Mouse (Mus musculus) intestine, embryonic 16.5 days (tissue): ENCODE data around the gene Map3k11. TPM values are rescaled to one million over a fixed set of nuclear protein-coding genes. Genes with fewer than 3 reads are reported as not detected.

ENCODE experiments used
- ATAC-seq: fragments of 200-750 bp; cut with Nextera tagmentation; 2 replicates; pipeline ENCODE4 v1.8.0; 2017; ENCODE audit warnings: moderate TSS enrichment, moderate library complexity
- H3K27ac ChIP-seq: fragments of 300-500 bp; sonication (generic); 2 replicates; pipeline ENCODE4 v1.5.1; 2014; ENCODE audit warnings: mild to moderate bottlenecking, low read length
- H3K27me3 ChIP-seq: fragments of 300-500 bp; sonication (generic); replicated peaks from 2 replicates; pipeline ENCODE4 v1.6.1; 2014; ENCODE audit warnings: low read length, control low read depth, mixed read lengths; ENCODE audit not compliant: control insufficient read depth, insufficient read depth
- H3K36me3 ChIP-seq: fragments of 300-500 bp; sonication (generic); 2 replicates; pipeline ENCODE4 v1.6.1; 2014; ENCODE audit warnings: low read length, control low read depth; ENCODE audit not compliant: control insufficient read depth, insufficient read depth
- H3K4me1 ChIP-seq: fragments of 300-500 bp; sonication (generic); 2 replicates; pipeline ENCODE4 v1.6.1; 2014; ENCODE audit warnings: low read length, control low read depth, mixed read lengths; ENCODE audit not compliant: control insufficient read depth, insufficient read depth
- H3K4me2 ChIP-seq: fragments of 300-500 bp; sonication (generic); 2 replicates; pipeline ENCODE4 v1.6.1; 2014; ENCODE audit warnings: low read depth, low read length, control low read depth
- H3K4me3 ChIP-seq: fragments of 300-500 bp; sonication (generic); 2 replicates; pipeline ENCODE4 v1.5.1; 2014; ENCODE audit warnings: mild to moderate bottlenecking, low read length
- H3K9ac ChIP-seq: fragments of 300-500 bp; sonication (generic); 2 replicates; pipeline ENCODE4 v1.6.1; 2014; ENCODE audit warnings: low read depth, low read length
- H3K9me3 ChIP-seq: fragments of 300-500 bp; sonication (generic); 2 replicates; pipeline ENCODE4 v1.6.1; 2016; ENCODE audit warnings: low read length, control low read depth; ENCODE audit not compliant: control insufficient read depth
- WGBS: fragments of 180-500 bp; shearing (Covaris S2); extraction: QIAGEN DNeasy Blood & Tissue Kit; methylation state at CpG from one replicate; pipeline ENCODE4 v1.1.7; 2014; 5-methylcytosine and 5-hydroxymethylcytosine counted together
- polyA plus RNA-seq: library from polyadenylated mRNA; unstranded; fragments of >200 nt; fragmentation: Nextera tagmentation; extraction: Ambion mirVana; gene quantifications from 2 replicates; pipeline ENCODE4 v1.2.1, GENCODE M21; 2015

Map3k11 gene
- polyA plus RNA-seq, 1 experiment from 2014 or later, result 28.7 TPM

- WGBS, result 32% methylated on average over 43 of the region's 43 CpGs
- peak overlapping the region; percentile 22; the same call in 1 of the 2 replicates for H3K4me2 ChIP-seq
- no peak overlapping the region; the same call in 1 of the 2 replicates for H3K27ac ChIP-seq
- peaks cover 20% of the 10 kb centered on the region for H3K36me3 ChIP-seq
- no peak overlapping the region for H3K4me3 ChIP-seq
- no peaks in the 10 kb centered on the region for H3K9me3 ChIP-seq
- H3K27me3 ChIP-seq, result no peaks in the 10 kb centered on the region
- H3K4me1 ChIP-seq, result peaks cover 14% of the 10 kb centered on the region
- ATAC-seq, result peak; percentile 42; the same call in 1 of the 2 replicates
- no peak overlapping the region for H3K9ac ChIP-seq
Measured at GRCm38 (mm10) chr19:5715793-5716688, 27.5 kb downstream of the Map3k11 start.

- H3K4me1 ChIP-seq, result peaks cover 14% of the 10 kb centered on the region
- H3K36me3 ChIP-seq, result peaks cover 23% of the 10 kb centered on the region
- WGBS, result 58% methylated on average over 10 of the region's 10 CpGs
- H3K9ac ChIP-seq, result no peak overlapping the region
- no peak overlapping the region for H3K4me3 ChIP-seq
- H3K9me3 ChIP-seq, result no peaks in the 10 kb centered on the region
- H3K27me3 ChIP-seq, result no peaks in the 10 kb centered on the region
- no peak for ATAC-seq
- no peak overlapping the region for H3K4me2 ChIP-seq
- H3K27ac ChIP-seq, result no peak overlapping the region
Measured at GRCm38 (mm10) chr19:5716955-5717354, 28.4 kb downstream of the Map3k11 start.

GRCm38 (mm10) chr19:5721233-5721632 is 32.7 kb downstream of the Map3k11 start:
- H3K4me1 ChIP-seq, result peaks cover 30% of the 10 kb centered on the region
- 90% methylated on average over 6 of the region's 6 CpGs for WGBS
- H3K9ac ChIP-seq, result no peak overlapping the region
- no peak overlapping the region for H3K4me3 ChIP-seq
- H3K9me3 ChIP-seq, result no peaks in the 10 kb centered on the region
- peaks cover 27% of the 10 kb centered on the region for H3K36me3 ChIP-seq
- ATAC-seq, result no peak
- no peaks in the 10 kb centered on the region for H3K27me3 ChIP-seq
- no peak overlapping the region for H3K4me2 ChIP-seq
- H3K27ac ChIP-seq, result no peak overlapping the region

GRCm38 (mm10) chr19:5722848-5723425 is 34.4 kb downstream of the Map3k11 start:
- Histone ChIP-seq H3K4me3 (no peak overlapping the region), H3K36me3 (peaks cover 25% of the 10 kb centered on the region), H3K9ac (no peak overlapping the region), H3K27me3 (no peaks in the 10 kb centered on the region), H3K4me1 (peaks cover 39% of the 10 kb centered on the region), H3K9me3 (no peaks in the 10 kb centered on the region), H3K27ac (peak overlapping the region; percentile 28; the same call in 1 of the 2 replicates), H3K4me2 (peak overlapping the region; percentile 4)
- 78% methylated on average over 7 of the region's 7 CpGs for WGBS
- peak; percentile 22; the same call in 1 of the 2 replicates for ATAC-seq

- 58% methylated on average over 4 of the region's 4 CpGs for WGBS
Measured at GRCm38 (mm10) chr19:5723934-5724548, 35.5 kb downstream of the Map3k11 start.

GRCm38 (mm10) chr19:5724549-5724941 is 36.0 kb downstream of the Map3k11 start:
- Histone ChIP-seq H3K36me3 (peaks cover 21% of the 10 kb centered on the region), H3K9me3 (no peaks in the 10 kb centered on the region), H3K9ac (peak overlapping the region; percentile 88), H3K27ac (peak overlapping the region; percentile 92), H3K4me3 (peak overlapping the region; percentile 70), H3K27me3 (no peaks in the 10 kb centered on the region), H3K4me1 (peaks cover 48% of the 10 kb centered on the region), H3K4me2 (peak overlapping the region; percentile 93)
- WGBS, result 49% methylated on average over 7 of the region's 7 CpGs
- peak; percentile 41 for ATAC-seq

More at GRCm38 (mm10) chr19:5723934-5724548, 35.5 kb downstream of the Map3k11 start:
- Histone ChIP-seq H3K4me3 (peak overlapping the region; percentile 70), H3K9me3 (no peaks in the 10 kb centered on the region), H3K9ac (peak overlapping the region; percentile 88), H3K27me3 (no peaks in the 10 kb centered on the region), H3K36me3 (peaks cover 25% of the 10 kb centered on the region), H3K27ac (peak overlapping the region; percentile 92), H3K4me1 (peaks cover 48% of the 10 kb centered on the region), H3K4me2 (peak overlapping the region; percentile 93)
- no peak for ATAC-seq

GRCm38 (mm10) chr19:5725029-5725707 is 36.6 kb downstream of the Map3k11 start:
- Histone ChIP-seq H3K9me3 (no peaks in the 10 kb centered on the region), H3K27ac (peak overlapping the region; percentile 92), H3K9ac (peak overlapping the region; percentile 88), H3K36me3 (peaks cover 15% of the 10 kb centered on the region; the same call in 1 of the 2 replicates), H3K4me3 (peak overlapping the region; percentile 70), H3K27me3 (no peaks in the 10 kb centered on the region), H3K4me1 (peaks cover 48% of the 10 kb centered on the region), H3K4me2 (peak overlapping the region; percentile 93)
- ATAC-seq, result peak; percentile 14; the same call in 1 of the 2 replicates
- WGBS, result 61% methylated on average over 12 of the region's 12 CpGs

- Histone ChIP-seq H3K36me3 (peaks cover 8% of the 10 kb centered on the region), H3K9ac (peak within 1 kb of the TSS; percentile 88), H3K27ac (peak within 1 kb of the TSS; percentile 92), H3K27me3 (no peaks in the 10 kb centered on the region), H3K4me3 (peak within 1 kb of the TSS; percentile 91), H3K9me3 (no peaks in the 10 kb centered on the region), H3K4me1 (peaks cover 55% of the 10 kb centered on the region), H3K4me2 (peak within 1 kb of the TSS; percentile 93)
- peak; percentile 47 for ATAC-seq
- WGBS, result 7% methylated on average over 49 of the region's 49 CpGs
Measured at GRCm38 (mm10) chr19:5725767-5726515, 37.4 kb downstream of the Map3k11 start, which contains the start of gene Ehbp1l1. Gene Ehbp1l1 (minus strand): TSS chr19:5726317.
